Mouse (Mus musculus): Measurements from ENCODE around the gene Psmd11.

Gene Psmd11

DNA sequence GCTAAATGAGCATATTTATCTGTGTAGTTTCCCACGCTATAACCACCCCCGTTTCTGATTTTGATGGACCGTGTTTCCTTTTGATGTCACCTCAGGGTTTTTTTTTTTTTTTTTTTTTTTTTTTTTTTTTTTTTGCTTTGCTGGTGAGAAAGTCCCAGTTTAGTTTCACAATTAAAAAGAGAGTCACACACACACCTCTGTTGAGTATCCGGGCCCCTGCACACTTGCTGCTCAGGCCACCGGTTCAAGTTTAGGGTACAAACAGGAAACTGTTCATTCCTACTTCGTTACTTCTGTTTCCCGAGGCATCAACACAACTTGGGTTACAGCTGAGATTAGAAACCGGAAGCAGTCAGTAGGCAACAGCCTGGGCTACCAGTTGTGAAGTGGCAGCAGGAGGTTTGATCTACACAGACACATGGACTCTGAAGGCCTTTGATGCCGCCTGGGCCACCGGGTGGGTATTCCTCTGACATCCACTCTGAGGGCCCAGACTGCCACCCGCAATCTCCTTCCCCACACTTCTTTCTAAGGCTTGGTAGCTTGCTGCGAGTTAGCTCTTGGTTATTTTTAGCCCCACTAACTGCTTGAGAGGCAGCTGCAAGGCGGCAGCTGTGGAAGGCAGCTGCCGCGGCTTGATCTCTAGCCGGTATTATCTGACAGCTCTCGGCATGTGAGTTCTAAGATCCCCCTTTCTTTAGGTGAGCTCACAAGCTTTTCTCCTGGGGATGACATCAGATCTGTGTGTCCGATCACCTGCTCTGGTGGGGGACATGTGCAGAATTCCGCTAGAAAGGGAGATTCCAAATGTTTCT is 80.2 kb downstream of the Psmd11 start:
- no peak for DNase-seq

DNA sequence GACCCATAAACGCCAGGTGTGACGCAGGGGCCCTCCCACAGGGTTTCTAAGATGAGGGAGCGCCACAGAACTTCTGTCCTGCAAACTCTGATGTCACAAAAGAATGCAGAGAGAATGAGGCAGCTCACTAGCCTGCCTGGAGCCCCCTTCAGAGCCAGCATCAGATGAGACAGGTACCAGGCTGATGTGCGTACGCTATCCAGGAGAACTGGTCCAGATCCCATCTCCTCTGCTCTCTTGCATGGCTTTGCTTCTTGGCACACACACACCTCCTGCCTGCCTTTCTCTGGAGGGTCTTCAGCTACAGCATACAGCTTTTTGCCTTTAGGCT is 80.7 kb downstream of the Psmd11 start:
- DNase-seq = no peak

DNA sequence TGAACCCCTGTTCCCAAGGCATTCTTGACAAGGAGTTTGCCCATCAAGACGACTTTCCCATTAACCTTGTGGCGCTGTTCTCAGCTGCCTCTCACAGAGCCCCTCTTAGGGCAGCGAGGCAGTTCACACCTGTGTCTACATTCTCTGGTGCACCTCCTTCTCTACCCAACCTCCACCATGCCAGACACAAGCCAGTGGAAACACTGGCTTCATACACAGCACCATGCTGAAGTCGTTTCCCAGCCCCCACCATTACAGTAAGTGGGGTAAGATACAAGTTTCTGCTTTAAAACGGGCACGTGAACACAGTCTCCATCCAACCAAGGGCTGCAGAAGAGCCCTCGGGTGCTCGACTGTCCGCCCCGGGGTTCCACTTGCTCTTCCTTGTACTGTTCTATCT is 81.7 kb downstream of the Psmd11 start:
- no peak for DNase-seq

DNA sequence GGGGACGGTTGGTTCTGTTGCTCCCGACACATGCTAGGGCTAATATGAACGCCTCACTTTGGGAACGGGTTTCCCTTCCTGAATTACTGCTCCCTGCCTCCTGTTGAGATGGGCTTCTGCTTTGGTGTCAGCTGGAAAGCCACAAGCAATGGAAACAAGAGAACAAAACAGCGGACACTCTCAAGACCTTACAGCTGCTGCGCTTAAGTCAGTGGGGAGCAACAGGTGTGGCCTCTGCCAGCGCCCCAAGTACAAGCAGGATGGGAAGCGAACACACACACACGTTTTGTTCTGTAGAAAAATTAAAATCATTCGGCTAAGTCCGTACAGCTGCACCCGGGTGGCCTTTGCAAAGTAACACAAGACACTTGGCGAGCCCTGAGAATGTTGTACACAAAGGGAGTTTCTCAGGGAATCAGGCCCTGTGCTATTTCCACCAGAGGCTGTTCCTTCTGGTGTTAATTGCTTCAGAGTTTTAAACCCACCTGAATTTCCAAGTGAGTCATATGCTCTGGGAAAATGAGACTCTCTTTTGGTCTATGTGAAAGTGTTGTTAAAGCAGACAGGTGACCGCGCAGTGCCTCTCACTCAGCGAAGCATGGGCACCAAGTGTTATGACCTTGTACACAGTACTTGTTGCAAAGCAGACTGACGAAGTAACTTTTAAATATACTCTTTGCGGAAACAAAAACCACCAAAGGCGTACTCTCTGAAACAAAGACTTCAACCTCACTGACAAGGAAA is 84.1 kb downstream of the Psmd11 start:
- no peak for DNase-seq

DNA sequence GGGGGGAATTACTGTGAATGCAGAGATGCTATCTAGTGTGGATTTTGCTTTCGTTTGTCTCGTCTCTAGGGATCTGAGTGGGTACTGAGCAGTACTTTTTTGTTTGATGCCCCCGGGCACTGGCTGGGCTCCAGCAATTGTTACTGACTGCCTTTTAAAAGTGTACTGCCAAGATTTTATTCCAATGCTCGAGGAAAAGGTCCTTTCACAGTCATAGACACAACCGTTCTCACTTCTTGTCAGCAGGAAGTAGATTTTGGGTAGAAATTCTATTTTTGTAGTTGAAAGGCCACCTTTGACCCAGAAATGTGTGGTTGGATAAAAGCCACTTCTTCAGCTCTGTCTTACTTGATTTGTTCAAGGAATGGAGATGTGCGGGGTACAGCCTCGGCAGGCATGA is 85.4 kb downstream of the Psmd11 start:
- DNase-seq = peak; percentile 32

DNA sequence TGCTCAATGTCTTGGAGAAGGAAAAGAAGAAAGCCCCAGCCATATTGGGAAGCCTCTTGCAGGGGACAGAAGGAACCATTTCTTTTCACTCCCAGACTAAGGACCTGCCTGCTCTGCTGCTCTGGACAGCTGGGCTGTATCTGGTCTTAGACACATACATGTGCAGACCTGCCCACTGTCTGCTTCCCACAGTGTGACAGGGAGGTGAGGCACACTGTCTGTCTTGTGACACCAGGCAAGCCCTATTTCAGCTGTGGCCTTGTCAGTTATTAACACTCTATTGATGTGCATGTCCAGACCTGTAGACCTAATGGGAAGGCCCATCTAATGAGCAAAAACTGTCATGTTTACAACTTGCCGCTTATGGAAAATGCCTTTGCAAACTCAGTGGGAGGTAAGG is 86.9 kb downstream of the Psmd11 start:
- DNase-seq = no peak

DNA sequence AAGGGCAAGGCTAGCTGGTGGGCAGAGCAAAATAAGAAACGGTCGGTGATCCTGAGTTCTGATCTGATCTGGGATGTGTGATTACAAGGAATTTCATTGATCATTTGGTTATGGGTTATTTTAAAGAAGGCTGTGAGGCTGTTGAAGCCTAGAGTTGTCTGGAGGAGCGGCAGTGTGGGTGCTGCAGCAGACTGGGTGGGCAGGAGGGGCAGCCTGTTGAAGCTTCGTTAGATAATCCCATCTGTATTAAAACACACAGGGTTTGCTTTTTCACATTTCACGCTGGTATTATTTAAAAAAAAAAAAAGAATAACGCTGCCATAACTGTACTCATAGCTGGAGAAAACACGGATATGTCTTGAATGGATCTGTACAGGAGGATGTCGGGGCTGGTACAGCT is 87.5 kb downstream of the Psmd11 start:
- DNase-seq = no peak

DNA sequence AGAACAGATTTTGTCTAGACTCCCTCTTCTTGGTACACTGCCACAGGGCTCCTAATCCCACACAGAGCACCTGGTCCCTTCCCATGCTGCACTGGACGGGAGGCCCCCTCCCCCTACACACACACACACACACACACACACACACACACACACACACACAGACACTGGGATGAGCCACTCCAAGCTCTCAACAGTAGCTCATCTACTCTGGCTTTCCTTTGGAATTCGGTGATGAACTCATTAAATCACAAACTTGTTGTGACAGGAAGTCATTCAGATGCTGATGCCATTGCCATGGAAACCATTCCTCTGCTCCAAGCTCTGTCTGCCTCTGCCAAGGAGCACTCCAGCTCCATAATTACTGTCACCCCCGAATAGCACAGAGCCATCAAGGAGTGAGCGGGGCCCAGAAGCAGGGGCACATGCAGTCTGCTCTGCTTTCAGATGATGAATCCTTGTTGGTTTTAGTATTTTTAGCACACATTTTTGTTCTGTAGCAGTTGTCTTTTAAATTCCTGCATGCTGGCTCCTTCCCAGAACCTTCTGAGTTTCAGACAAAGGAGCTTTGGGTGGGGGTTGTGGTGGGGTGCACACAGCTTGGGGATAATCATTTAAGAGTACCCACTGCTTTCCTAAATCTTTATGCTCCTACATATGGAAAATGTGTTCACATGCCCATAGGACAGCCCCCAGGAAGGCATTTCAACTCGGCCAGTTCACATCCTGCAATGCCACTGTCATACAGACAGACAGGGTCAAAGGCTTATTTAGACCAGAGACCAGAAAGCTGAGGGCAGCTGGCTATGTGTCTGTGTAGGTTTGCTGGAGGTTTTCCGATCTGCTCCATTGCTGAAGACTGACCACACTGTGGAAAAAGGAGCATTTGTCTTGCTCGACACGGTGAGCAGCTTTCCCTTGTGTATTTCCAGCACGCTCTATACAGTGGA is 90.3 kb downstream of the Psmd11 start:
- DNase-seq = peak; percentile 64

DNA sequence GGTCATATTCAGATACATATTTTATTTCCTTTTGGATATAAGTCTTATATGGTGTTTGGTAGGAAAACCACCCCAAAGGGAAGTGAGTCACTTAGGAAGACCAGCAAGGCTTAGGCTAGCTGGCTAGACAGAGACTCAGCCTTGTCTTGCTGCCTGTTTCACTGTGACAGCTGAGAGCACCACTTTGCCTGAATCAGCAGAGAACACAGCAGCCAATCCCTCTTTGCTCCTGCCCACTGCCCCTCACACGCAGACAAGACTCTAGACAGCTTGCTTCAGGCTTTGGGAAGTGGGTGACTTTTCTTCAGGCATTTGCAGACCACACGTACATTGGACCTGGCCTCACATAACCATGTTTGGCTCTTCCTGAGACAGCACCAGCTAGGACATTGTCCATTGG is 92.7 kb downstream of the Psmd11 start:
- no peak for DNase-seq
